Mouse (Mus musculus) cerebellum, postnatal 25 days (tissue): ENCODE results near the gene Babam2.
"Not testable (repeated sequence)": the region's sequence is repeated elsewhere in the genome, so short reads cannot be mapped to it uniquely, and the experiment has no call there.

ENCODE experiments used
- DNase-seq, 2 experiments: peaks; one replicate each; pipeline ENCODE4 v3.0.0; 2021; ENCODE audit warnings: mixed read lengths in 2 of 2

The Babam2 gene

GRCm38 (mm10) chr5:31835691-31836090 is 138.2 kb downstream of the Babam2 start:
- DNase-seq = no peak

GRCm38 (mm10) chr5:31839973-31840372 is 142.5 kb downstream of the Babam2 start:
- DNase-seq = no peak

- no peak for DNase-seq
These were observed 142.9 kb downstream of the Babam2 start for GRCm38 (mm10) chr5:31840406-31840805.

- DNase-seq = no peak
These were observed 147.4 kb downstream of the Babam2 start for GRCm38 (mm10) chr5:31844856-31845255.

- no peak for DNase-seq
These were observed 149.5 kb downstream of the Babam2 start for GRCm38 (mm10) chr5:31846971-31847370.

- no peak for DNase-seq
These were observed 151.5 kb downstream of the Babam2 start for GRCm38 (mm10) chr5:31848995-31849394.

GRCm38 (mm10) chr5:31852786-31853185 is 155.3 kb downstream of the Babam2 start:
- DNase-seq = no peak

- DNase-seq = peak; percentile 14 to 45
These were observed 156.3 kb downstream of the Babam2 start for GRCm38 (mm10) chr5:31853831-31854230.

GRCm38 (mm10) chr5:31858877-31859276 is 161.4 kb downstream of the Babam2 start:
- DNase-seq = not testable (repeated sequence)

- no peak for DNase-seq
These were observed 162.9 kb downstream of the Babam2 start for GRCm38 (mm10) chr5:31860426-31860825.

- DNase-seq = no peak
These were observed 163.5 kb downstream of the Babam2 start for GRCm38 (mm10) chr5:31860831-31861624.

- no peak for DNase-seq
These were observed 165.4 kb downstream of the Babam2 start for GRCm38 (mm10) chr5:31862753-31863468.

- no peak for DNase-seq
These were observed 166.6 kb downstream of the Babam2 start for GRCm38 (mm10) chr5:31864095-31864494.

- no peak for DNase-seq
These were observed 168.6 kb downstream of the Babam2 start for GRCm38 (mm10) chr5:31866071-31866470.

- DNase-seq = no peak
These were observed 173.5 kb downstream of the Babam2 start for GRCm38 (mm10) chr5:31870856-31871520.

- no peak for DNase-seq
These were observed 175.8 kb downstream of the Babam2 start for GRCm38 (mm10) chr5:31873328-31873727.

- DNase-seq = no peak
These were observed 177.1 kb downstream of the Babam2 start for GRCm38 (mm10) chr5:31874543-31874942.

GRCm38 (mm10) chr5:31875443-31875842 is 178.0 kb downstream of the Babam2 start:
- peak; percentile 40 to 64 for DNase-seq

- DNase-seq = peak in 1 of 2 experiments; percentile 7
These were observed 178.9 kb downstream of the Babam2 start for GRCm38 (mm10) chr5:31876216-31876974.

- no peak for DNase-seq
These were observed 183.0 kb downstream of the Babam2 start for GRCm38 (mm10) chr5:31880457-31880856.

- no peak for DNase-seq
These were observed 184.8 kb downstream of the Babam2 start for GRCm38 (mm10) chr5:31882297-31882696.

GRCm38 (mm10) chr5:31884962-31885361 is 187.5 kb downstream of the Babam2 start:
- DNase-seq = no peak

- no peak for DNase-seq
These were observed 190.1 kb downstream of the Babam2 start for GRCm38 (mm10) chr5:31887590-31887989.
